Mouse (Mus musculus): Measurements from ENCODE around the gene Olfr1393.

DNA sequence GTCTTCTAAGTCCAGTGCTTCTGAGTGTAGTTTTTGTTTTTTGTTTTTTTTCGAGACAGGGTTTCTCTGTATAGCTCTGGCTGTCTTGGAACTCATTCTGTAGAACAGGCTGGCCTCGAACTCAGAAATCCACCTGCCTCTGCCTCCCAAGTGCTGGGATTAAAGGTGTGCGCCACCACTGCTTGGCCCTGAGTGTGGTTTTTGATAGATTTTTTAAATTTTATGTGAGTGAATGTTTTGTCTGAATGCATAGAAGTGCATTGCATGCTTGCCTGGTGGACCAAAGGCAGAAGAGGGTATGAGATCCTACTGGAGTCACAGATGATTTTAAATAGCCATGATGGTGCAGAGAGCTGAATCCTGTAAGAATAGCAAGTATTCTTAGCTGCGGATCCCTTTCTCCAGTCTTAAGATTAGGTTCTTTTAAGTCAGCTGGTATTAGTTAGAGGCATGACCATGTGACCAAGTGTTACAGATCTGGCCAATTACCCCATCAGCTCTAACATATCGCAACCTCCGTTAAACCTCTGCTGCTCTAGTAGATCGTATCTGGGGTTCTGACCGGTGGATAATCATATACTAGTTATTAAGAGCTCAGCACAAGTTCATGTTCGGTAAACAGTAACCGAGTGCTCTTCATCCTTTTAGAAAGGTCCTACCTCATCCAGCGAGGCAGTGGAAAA lies 35.0 kb upstream of the Olfr1393 start:
- TF ChIP-seq ZNF384 (IDR thresholded peaks at IDR 0.05; ENCODE audit: low read depth, low read length) (no peak), CHD2 (IDR thresholded peaks at IDR 0.05; ENCODE audit: low read depth, low read length) (no peak)
